In the genomic region with DNA sequence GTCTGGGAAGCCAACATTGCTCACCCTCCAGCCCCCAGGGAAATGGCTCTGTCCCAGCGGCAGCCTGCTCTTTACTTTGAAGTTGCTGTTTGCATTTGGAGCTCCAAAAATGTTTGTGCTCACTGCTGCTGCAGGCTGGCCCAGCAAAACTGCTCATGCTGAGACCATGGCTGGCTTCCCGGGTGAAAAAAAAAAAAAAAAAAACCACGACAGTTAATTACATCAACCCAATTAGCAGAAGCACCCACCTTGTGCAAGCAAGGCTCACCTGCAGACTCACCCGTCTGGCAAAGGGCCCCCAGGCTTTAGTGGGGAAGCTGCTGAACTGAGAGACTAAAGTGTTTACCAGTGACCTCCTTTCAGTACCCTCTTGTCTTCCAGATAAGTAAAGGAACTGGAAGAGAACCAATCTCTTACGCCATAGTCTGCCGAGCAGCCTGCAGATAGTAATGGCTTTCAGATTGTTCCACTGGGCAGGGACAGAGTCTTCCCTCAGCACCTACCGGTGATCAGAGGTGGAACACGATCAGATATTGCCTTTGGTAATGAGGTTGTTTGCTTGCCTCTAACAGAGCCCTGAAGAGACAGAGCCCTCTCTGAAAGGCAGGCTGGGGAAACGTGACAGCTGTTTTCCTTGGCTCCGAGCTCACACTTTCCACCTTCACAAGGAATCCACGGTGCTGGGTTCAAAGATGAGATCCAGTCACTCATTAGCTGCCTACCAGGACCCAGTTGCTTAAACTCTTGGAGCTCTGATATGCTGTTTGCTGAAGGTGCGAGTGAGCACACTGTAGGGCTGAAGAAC, we compare ENCODE assay signal across 8 mouse cellular contexts.
DNase-seq lines count a peak whose midpoint lies in the region; ATAC-seq lines count a peak whose summit lies in the region.

No protein-coding gene starts in this region.

- ATAC-seq in erythroid progenitor cell, adult 5-6 weeks (replicated peaks; ENCODE audit: low FRiP score, poor library complexity, severe bottlenecking) = no peak

- intact Hi-C loops in heart, postnatal 36 days (cut with DNase I) = loop anchor here (10.0 kb wide), 1 partner anchor 261 kb away; a partner anchor contains a TSS

- DNase-seq in kidney, adult 11 months = peak; percentile 34
- no peak for DNase-seq in kidney, postnatal 14 days
- peak; percentile 81 for DNase-seq in adipocyte (ENCODE audit: low spot score)
- DNase-seq in cerebellum, adult 8-10 months = peak; percentile 24
- DNase-seq in heart, postnatal 36 days = peak; percentile 23 to 48
- no peak for DNase-seq in right cerebral cortex, adult 18-20 months
- DNase-seq in ovary, postnatal 14 days (ENCODE audit: low spot score) = no peak

Comparison
In these comparisons a context has a peak if more than half of its experiments do, and no peak if none do; other contexts are left out.
1. DNase-seq: peak in kidney, adult 11 months (single experiment), adipocyte (single experiment), cerebellum, adult 8-10 months (single experiment) and heart, postnatal 36 days (2 of 2); none in kidney, postnatal 14 days (single experiment), right cerebral cortex, adult 18-20 months (single experiment) and ovary, postnatal 14 days (single experiment).